Mouse (Mus musculus): Measurements from ENCODE around the gene Irgq.

- TF ChIP-seq CTCF (IDR thresholded peaks at IDR 0.05; ENCODE audit: low read depth) (no peak), EP300 (IDR thresholded peaks at IDR 0.05; ENCODE audit: low read depth) (no peak)
Measured at GRCm38 (mm10) chr7:24480986-24481473, 49.5 kb upstream of the Irgq start.

All from heart, postnatal 0 days (tissue).